19 mouse cellular contexts compared by ENCODE assay signal in genomic region chr11:69264276-69264675, GRCm38 (mm10). TPM values are rescaled to one million over a fixed set of nuclear protein-coding genes. Genes with fewer than 3 reads are reported as not detected.
"Had no signal": no experiment of that assay in that cellular context is flagged by ENCODE, and none has a peak within 500 bp of the region (broad histone marks: within the 10 kb centered on the region; RNA-seq: fewer than 3 reads in every experiment).

No protein-coding gene starts in this region.

- H3K4me3 ChIP-seq: lung, embryonic 15.5 days; megakaryocyte, embryonic 14.5 days; midbrain, embryonic 13.5 days; midbrain, embryonic 15.5 days; neural tube, embryonic 12.5 days; stomach, embryonic 15.5 days had no signal

- H3K4me2 ChIP-seq: lung, embryonic 15.5 days; midbrain, embryonic 11.5 days; midbrain, embryonic 13.5 days; midbrain, embryonic 15.5 days; neural tube, embryonic 12.5 days; stomach, embryonic 15.5 days had no signal

- ATAC-seq: lung, postnatal 0 days; midbrain, embryonic 13.5 days; midbrain, embryonic 15.5 days had no signal

- H3K9ac ChIP-seq: lung, embryonic 15.5 days; midbrain, embryonic 13.5 days; midbrain, embryonic 15.5 days; neural tube, embryonic 12.5 days; stomach, embryonic 15.5 days had no signal

- H3K36me3 ChIP-seq: lung, embryonic 15.5 days; midbrain, embryonic 13.5 days; midbrain, embryonic 15.5 days; neural tube, embryonic 12.5 days; stomach, embryonic 15.5 days had no signal

- H3K27ac ChIP-seq: lung, embryonic 15.5 days; macrophage; midbrain, embryonic 13.5 days; midbrain, embryonic 15.5 days; neural tube, embryonic 12.5 days; stomach, embryonic 15.5 days had no signal

- H3K9me3 ChIP-seq: lung, embryonic 15.5 days; megakaryocyte, embryonic 14.5 days; midbrain, embryonic 13.5 days; midbrain, embryonic 15.5 days; neural tube, embryonic 12.5 days; stomach, embryonic 15.5 days had no signal

- DNase-seq: lung, adult 2 months; lung, postnatal 14 days; lung, postnatal 36 days; right cerebral cortex, postnatal 14 days; thymus, adult 18-20 months; thymus, postnatal 14 days; thymus, postnatal 36 days had no signal

- H3K27me3 ChIP-seq: neural tube, embryonic 12.5 days had no signal

RNA-seq across cellular contexts. Expression of gene Gucy2e, which starts 27.4 kb away (rescaled TPM):
- total RNA-seq: monocyte, adult 5-6 weeks; neutrophil, adult 5-6 weeks had no signal
- polyA plus RNA-seq: lung, adult 2 months; macrophage; thymus, postnatal 0 days had no signal
